Mouse (Mus musculus) midbrain, embryonic 14.5 days (tissue): Measurements from ENCODE around the gene Myo1b. TPM values are rescaled to one million over a fixed set of nuclear protein-coding genes. Genes with fewer than 3 reads are reported as not detected.

Experiments used
- ATAC-seq: fragments of 200-750 bp; cut with Nextera tagmentation; 2 replicates; pipeline ENCODE4 v1.8.0; 2017; ENCODE audit warnings: moderate number of reproducible peaks, moderate library complexity; ENCODE audit not compliant: low FRiP score, low TSS enrichment
- DNase-seq: peaks from one replicate; pipeline ENCODE4 v3.0.0-alpha.2; 2015
- H3K27ac ChIP-seq: fragments of 300-500 bp; sonication (generic); replicated peaks from 2 replicates; pipeline ENCODE4 v1.5.1; 2014; ENCODE audit warnings: mild to moderate bottlenecking, low read depth, low read length, moderate library complexity
- H3K27me3 ChIP-seq: fragments of 300-500 bp; sonication (generic); 2 replicates; pipeline ENCODE4 v1.6.1; 2014; ENCODE audit warnings: low read length, control low read depth, mixed read lengths; ENCODE audit not compliant: control insufficient read depth, insufficient read depth
- H3K36me3 ChIP-seq: fragments of 300-500 bp; sonication (generic); 2 replicates; pipeline ENCODE4 v1.6.1; 2014; ENCODE audit warnings: low read length, control low read depth; ENCODE audit not compliant: control insufficient read depth, insufficient read depth
- H3K4me1 ChIP-seq: fragments of 300-500 bp; sonication (generic); 2 replicates; pipeline ENCODE4 v1.6.1; 2014; ENCODE audit warnings: mild to moderate bottlenecking, antibody characterized with exemption, low read length, control low read depth; ENCODE audit not compliant: control insufficient read depth, insufficient read depth
- H3K4me2 ChIP-seq: fragments of 300-500 bp; sonication (generic); 2 replicates; pipeline ENCODE4 v1.6.1; 2014; ENCODE audit warnings: mild to moderate bottlenecking, low read length, moderate library complexity
- H3K4me3 ChIP-seq: fragments of 300-500 bp; sonication (generic); replicated peaks from 2 replicates; pipeline ENCODE4 v1.5.1; 2014; ENCODE audit warnings: low read depth, low read length
- H3K9ac ChIP-seq: fragments of 300-500 bp; sonication (generic); replicated peaks from 2 replicates; pipeline ENCODE4 v1.6.1; 2014; ENCODE audit warnings: mild to moderate bottlenecking, low read length, moderate library complexity
- H3K9me3 ChIP-seq: fragments of 300-500 bp; sonication (generic); 2 replicates; pipeline ENCODE4 v1.6.1; 2016; ENCODE audit warnings: low read length, control low read depth, mixed read lengths; ENCODE audit not compliant: control insufficient read depth
- WGBS: fragments of 180-500 bp; shearing (Covaris S2); extraction: QIAGEN DNeasy Blood & Tissue Kit; methylation state at CpG from one replicate; pipeline ENCODE4 v1.1.7; 2014; 5-methylcytosine and 5-hydroxymethylcytosine counted together
- polyA plus RNA-seq: library from polyadenylated mRNA; unstranded; fragments of >200 nt; fragmentation: Nextera tagmentation; extraction: Ambion mirVana; gene quantifications from 2 replicates; pipeline ENCODE4 v1.2.1, GENCODE M21; 2014

Myo1b gene
- polyA plus RNA-seq, 1 experiment from 2014 or later = 93.1 TPM

DNA sequence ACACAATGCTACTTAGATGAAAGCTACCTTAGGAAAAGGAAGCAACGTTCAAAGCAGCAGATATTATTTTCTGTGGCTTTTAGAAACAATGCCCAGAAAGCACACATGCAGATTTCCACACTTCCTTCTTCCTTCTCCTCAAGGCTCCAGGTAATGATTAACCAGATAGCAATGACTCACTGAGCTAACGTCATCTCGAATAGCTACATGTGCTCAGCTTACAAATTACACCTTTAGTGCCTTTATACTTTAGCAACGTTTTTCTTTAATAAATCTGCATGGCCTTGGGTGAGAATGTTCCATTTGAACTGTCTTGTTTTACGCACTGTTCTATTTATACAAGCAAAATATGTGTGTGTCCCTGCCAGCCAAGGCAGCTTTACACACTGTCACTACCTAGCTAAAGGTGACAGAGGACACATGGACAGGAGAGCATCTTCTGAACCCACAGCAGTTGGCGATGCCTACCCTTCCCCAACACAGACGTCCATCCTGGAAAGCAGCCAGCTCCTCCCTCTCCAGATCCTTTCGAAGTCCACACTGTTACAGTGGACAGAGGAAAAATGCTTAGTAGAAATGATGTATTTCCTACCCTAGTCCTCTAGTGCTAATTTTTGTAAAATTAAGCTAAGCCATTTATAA, 66.2 kb downstream of the Myo1b start:
- 0 out of 2 replicates have a peak overlapping the region, but pooled peaks have one; percentile 13 for H3K27ac ChIP-seq
- H3K9me3 ChIP-seq = no peaks in the 10 kb centered on the region
- DNase-seq (no peak), ATAC-seq (no peak)
- no peak overlapping the region for H3K4me2 ChIP-seq
- no peaks in the 10 kb centered on the region for H3K27me3 ChIP-seq
- no peak overlapping the region for H3K4me3 ChIP-seq
- no peak overlapping the region for H3K9ac ChIP-seq
- 84% methylated on average over 8 of the region's 8 CpGs for WGBS
- H3K36me3 ChIP-seq = no peaks in the 10 kb centered on the region
- H3K4me1 ChIP-seq = 0 out of 2 replicates have a peak, but pooled peaks cover 9% of the 10 kb centered on the region

DNA sequence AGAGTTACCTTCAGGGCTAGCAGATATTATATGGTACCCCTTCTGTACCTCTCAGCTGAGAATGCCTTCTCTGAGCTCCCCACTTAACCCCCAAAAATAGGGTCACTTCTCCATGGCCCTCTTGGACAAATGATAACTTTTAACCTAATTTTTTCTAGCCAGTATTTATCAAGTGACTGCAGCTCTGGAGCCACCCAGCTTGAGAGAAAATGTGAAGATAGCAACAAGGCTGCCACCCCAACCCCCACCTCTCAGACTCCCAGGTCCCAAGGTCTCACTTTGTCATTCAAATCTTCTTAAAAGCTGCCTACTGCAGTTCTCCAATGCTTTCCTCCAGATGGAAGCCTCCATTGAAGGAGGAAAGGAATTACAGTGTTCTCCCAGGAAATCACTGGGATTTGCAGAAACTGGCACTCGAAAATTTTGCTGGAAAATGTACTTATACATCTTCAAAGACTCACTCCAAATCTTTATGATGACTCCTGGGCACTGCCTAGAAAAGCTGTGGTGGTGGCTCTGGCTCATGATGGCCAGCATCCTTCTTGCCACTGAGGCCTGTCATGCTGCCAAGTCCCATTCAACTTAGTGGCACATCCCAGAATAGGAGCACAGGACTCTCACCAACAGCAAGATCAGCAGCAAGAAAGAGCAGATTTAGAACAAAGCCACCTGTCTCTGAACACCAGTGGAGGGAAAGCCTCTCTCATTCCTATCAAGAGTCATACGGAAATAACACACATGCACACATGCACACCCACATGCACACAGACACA, 70.4 kb downstream of the Myo1b start:
- Histone ChIP-seq H3K9me3 (no peaks in the 10 kb centered on the region), H3K27ac (no peak overlapping the region), H3K4me3 (no peak overlapping the region), H3K9ac (no peak overlapping the region), H3K4me2 (no peak overlapping the region), H3K36me3 (no peaks in the 10 kb centered on the region), H3K4me1 (0 out of 2 replicates have a peak, but pooled peaks cover 9% of the 10 kb centered on the region), H3K27me3 (no peaks in the 10 kb centered on the region)
- WGBS = 72% methylated on average over 2 of the region's 2 CpGs
- ATAC-seq (no peak), DNase-seq (no peak)

DNA sequence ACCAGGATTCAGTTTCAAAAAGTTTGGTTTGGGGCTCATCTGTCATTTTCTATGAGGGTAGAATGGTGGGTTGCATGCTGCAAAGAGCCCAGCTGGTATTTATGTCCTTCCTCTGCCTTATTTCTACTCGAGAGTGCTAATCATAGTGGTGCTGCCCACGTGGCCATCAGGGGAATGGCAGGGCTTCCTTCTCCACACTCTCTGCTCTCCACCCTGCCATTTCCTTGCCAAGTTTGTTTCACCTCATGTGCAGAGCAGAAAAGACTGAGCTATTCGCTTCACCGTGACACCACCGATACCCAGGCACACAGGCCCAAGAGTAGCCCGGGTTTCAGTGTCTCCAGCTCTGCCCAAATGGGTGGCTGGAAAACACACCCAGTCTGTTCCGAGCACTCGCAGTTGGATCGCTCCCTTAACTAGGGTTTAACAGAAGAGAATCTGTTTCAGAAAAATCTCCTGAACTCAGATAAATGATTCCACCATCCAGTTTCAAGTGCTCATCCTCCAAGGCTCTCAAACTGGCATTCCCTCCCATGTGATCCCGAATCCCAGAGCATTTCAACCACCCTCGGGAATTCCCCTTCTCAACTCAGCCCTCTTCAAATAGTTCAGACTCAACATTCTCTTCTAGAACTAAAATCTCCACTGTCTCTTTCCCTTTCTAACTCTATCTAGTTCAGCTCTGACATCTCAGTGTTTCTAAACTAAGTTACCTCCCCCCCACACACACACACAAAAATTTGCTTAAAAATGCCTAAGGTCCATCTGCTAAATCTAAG, 77.8 kb downstream of the Myo1b start:
- ATAC-seq = no peak

DNA sequence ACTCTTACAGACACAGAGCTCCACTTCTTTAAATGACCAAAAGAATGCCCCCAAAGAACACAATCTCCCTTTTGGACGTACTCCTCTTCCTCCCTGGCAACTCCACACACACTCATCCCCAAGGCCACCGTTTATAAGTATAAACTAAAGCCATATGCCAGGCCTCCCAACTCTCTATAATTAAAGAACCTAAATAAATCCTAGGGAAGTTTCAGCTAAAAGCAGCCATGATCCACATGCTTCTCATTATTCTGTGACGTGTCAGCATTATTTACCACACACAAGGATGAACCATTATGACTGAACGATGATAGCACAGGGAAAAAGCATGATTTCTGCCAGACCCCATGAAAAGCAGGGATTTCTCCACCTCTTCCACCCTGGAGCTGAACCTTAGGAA, 78.6 kb downstream of the Myo1b start:
- Histone ChIP-seq H3K27me3 (no peaks in the 10 kb centered on the region), H3K9me3 (no peaks in the 10 kb centered on the region), H3K36me3 (no peaks in the 10 kb centered on the region), H3K4me3 (no peak overlapping the region), H3K4me2 (no peak overlapping the region), H3K9ac (no peak overlapping the region), H3K27ac (no peak overlapping the region), H3K4me1 (peaks cover 6% of the 10 kb centered on the region; the same call in 1 of the 2 replicates)
- no peak for ATAC-seq
- 80% methylated on average over 4 of the region's 4 CpGs for WGBS
- no peak for DNase-seq

More for the DNA sequence above, 77.8 kb downstream of the Myo1b start:
- Histone ChIP-seq H3K4me1 (peaks cover 6% of the 10 kb centered on the region; the same call in 1 of the 2 replicates), H3K4me3 (no peak overlapping the region), H3K27ac (no peak overlapping the region), H3K27me3 (no peaks in the 10 kb centered on the region), H3K4me2 (no peak overlapping the region), H3K36me3 (no peaks in the 10 kb centered on the region), H3K9ac (no peak overlapping the region), H3K9me3 (no peaks in the 10 kb centered on the region)
- WGBS = 86% methylated on average over 11 of the region's 11 CpGs
- DNase-seq = no peak

DNA sequence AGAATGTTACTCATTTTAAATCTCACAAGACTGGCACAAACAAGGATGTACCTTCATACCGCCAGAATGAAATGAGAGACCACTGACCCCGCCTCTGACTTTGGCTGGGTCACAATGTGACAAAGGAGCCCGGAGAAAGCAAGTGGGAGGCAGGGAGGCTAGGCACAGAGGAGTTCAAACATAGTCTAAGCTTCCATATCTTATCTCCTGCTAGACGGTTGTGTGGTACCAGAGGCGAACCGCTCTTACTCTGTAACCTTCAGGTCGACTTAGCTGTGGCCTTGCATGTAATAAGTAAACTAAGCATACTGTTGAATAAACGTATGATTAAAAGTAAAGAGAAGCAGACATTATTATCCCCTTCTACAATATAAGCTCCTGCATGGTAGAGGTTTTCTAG, 80.1 kb downstream of the Myo1b start:
- Histone ChIP-seq H3K27me3 (no peaks in the 10 kb centered on the region), H3K4me1 (peaks cover 6% of the 10 kb centered on the region; the same call in 1 of the 2 replicates), H3K4me3 (no peak overlapping the region), H3K9me3 (no peaks in the 10 kb centered on the region), H3K27ac (no peak overlapping the region), H3K4me2 (no peak overlapping the region), H3K9ac (no peak overlapping the region), H3K36me3 (no peaks in the 10 kb centered on the region)
- no peak for ATAC-seq
- 66% methylated on average over 8 of the region's 8 CpGs for WGBS
- DNase-seq = no peak

DNA sequence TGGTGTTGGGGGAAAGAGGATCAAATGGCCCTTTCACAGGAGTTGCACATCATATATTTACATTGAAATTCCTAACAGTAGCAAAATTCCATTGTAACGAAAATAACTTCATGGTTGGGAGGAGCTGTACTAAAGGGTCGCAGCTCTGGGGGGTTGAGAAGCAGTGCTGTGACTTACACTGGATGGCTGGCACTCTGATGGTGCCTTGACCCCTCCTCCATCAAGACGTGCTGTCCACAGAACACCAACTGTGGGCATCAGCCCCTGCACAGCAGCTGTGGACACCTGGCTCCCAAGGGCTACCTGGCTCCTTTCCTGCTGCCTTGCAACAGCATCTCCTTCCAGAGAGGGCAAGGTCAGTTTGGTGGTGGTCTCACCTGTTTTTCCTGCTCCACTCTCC, 81.8 kb downstream of the Myo1b start:
- no peak overlapping the region for H3K27ac ChIP-seq
- WGBS = 80% methylated on average over 3 of the region's 3 CpGs
- H3K27me3 ChIP-seq = no peaks in the 10 kb centered on the region
- no peak overlapping the region for H3K4me3 ChIP-seq
- no peak for DNase-seq
- no peak overlapping the region for H3K9ac ChIP-seq
- no peaks in the 10 kb centered on the region for H3K9me3 ChIP-seq
- no peak overlapping the region for H3K4me2 ChIP-seq
- peaks cover 6% of the 10 kb centered on the region; the same call in 1 of the 2 replicates for H3K4me1 ChIP-seq
- ATAC-seq = no peak
- H3K36me3 ChIP-seq = no peaks in the 10 kb centered on the region

DNA sequence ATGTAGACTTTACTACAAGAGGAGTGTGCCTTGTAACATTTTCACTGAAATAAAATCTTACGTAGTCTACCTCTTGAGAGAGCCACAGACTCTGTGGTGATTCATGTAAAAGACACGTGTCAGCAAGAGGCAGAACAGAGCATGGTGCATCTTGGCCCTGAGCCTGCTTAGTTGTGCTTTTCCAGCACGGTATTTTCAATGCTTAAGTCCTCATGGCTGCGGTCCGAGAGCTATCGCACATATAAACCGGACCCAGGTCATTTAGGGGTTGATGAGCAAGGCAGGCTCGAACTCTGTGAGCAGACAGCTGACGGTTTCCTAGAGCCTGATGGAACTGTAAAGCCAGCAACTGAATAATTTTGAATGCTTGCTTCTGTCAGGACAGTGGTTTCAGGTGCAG, 86.5 kb downstream of the Myo1b start:
- no peak for DNase-seq
- 94% methylated on average over 9 of the region's 9 CpGs for WGBS
- H3K4me2 ChIP-seq = no peak overlapping the region
- no peaks in the 10 kb centered on the region for H3K27me3 ChIP-seq
- H3K9ac ChIP-seq = no peak overlapping the region
- H3K4me3 ChIP-seq = no peak overlapping the region
- no peak for ATAC-seq
- no peak overlapping the region for H3K27ac ChIP-seq
- H3K9me3 ChIP-seq = no peaks in the 10 kb centered on the region
- H3K36me3 ChIP-seq = no peaks in the 10 kb centered on the region
- no peaks in the 10 kb centered on the region for H3K4me1 ChIP-seq

DNA sequence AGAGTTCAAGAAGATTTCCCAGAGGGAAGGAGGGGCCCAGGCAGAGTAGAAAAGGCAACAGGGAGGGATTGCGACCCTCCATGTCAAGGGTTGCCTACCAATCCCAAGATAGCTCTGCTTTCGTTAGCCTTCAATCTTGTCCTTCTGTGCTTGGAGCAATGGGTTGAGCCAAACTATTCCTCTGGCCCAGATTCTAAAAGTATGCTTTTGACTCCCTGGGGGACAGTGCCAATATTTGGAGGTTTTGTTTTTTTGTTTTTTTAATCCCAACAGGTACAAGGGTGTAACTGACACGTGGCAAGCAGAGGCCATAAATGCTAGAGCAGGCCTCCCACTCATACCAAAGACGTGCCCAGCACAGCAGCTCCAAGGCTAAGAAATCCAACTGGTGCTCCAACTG, 93.3 kb downstream of the Myo1b start:
- Histone ChIP-seq H3K4me2 (no peak overlapping the region), H3K4me3 (no peak overlapping the region), H3K4me1 (no peaks in the 10 kb centered on the region), H3K9me3 (no peaks in the 10 kb centered on the region), H3K27ac (no peak overlapping the region), H3K27me3 (no peaks in the 10 kb centered on the region), H3K36me3 (no peaks in the 10 kb centered on the region), H3K9ac (no peak overlapping the region)
- 91% methylated on average over 4 of the region's 4 CpGs for WGBS
- DNase-seq (no peak), ATAC-seq (no peak)
